Mouse (Mus musculus) cerebellum, adult 18-20 months (tissue): ENCODE results near the gene Eif4g1.
A peak's percentile ranks its signal among the peaks of the same experiment; 100 is the strongest.

Experiments used
- DNase-seq, 2 experiments: peaks; one replicate each; pipeline ENCODE4 v3.0.0; 2021

The Eif4g1 gene

DNA sequence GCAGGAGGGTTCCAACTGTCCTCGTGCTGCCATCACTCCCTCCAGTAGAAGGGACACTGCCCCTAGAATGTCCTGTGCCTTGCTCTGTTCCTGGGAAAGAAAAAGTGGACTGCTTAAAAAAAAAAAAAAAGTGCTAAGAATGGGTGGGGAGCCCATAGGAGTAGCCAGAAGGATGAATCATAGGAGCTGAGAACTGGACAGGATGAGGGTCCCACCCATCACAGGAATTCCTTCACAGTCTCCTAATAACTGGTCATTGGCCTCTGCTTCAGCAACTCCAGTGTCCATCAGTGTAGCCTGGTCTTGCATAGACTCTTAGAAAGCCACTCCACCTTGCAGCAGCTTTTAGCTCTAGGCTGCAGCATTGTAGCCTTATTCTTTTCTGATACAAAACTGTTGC, 58.3 kb downstream of the Eif4g1 start:
- no peak for DNase-seq

DNA sequence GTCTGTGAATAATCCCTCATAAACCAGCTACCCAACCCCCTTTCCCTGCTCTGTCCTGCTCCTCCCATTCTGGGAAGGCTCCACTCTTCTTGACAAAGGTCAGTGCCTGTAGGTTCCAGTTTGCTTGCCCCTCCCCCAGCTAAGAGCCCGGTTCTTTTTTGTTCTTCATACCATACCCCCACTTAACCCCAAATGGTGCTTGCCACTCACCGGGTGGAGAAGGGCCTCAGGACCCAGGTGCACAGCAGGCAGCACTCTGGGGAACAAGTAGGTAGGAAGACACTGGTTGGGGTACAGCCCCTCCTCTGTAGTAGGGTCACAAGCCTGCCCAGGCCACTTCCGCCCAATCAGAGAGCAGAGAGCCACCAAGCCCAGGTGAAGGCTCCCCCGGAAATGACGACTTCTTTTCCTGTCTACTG, 62.2 kb downstream of the Eif4g1 start:
- no peak for DNase-seq

- peak in 1 of 2 experiments; percentile 19 for DNase-seq
These were observed 63.6 kb downstream of the Eif4g1 start for GRCm38 (mm10) chr16:20731688-20732087.

DNA sequence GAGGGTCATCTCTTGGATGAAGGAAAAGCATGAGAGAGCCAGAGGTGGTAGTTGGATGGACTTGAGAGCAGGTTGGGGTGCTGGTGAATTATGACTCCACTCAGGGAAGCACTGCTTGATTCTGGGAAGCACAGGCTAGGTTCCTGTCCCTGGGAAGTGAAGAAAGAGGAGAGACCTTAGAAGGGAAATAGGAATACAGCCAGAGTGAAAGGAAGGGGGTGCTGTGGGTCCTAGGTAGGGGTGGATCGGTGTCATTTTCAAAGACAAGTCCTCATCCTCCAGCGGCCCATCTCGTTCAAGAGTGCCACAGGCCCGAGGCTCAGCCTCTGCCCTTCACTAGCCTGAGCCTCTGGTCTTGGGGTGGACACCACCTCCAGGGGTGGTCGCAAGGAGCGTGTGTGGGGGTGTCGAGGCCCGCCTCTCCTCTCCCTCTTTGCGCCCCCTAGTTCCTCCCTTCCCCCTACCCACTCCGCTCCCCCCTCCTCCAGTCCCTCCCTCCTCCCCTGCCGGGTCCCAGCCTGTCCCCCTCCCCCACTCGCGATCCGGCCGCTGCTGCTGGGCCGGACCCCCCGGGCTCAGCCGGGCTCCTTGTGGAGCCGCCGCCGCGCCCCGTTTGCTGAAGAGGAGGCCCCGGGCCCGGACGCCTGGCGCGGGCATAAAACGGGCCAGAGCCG, 64.3 kb downstream of the Eif4g1 start:
- peak; percentile 41 to 46 for DNase-seq

DNA sequence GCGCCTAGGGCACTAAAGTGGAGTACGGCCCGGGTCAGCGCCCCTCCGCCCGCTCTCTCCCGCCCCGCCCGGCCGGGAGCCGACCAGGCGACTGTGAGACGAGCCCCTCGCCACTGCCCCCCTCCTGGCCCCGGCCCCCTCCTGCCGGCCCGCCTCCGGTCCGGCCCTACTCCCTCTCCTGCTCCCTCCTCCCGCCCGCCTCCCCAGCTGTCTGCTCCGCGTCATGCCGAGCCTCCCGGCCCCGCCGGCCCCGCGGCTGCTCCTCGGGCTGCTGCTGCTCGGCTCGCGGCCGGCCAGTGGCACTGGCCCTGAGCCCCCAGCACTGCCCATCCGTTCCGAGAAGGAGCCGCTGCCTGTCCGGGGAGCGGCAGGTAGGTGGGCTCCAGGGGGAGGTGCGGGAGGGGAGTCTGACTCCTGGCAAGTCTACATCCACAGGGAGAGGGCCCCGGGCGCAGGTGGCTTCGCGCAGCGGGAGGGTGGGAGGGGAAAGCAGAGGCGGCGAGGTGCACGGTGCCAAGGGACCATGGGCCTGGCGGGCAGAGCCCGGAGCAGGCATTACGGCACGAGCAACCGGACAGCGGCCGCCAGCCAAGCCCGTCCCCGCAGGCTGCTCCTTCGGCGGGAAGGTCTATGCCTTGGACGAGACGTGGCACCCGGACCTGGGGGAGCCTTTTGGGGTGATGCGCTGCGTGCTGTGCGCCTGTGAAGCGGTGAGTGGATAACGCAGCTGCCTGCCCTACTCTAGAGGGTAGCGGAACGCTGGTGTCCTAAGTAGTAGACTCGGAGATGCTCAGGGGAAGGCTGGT, 65.0 kb downstream of the Eif4g1 start, which contains the start of gene Chrd:
Gene Chrd (plus strand): TSS at position 203 of the 806 bp plus-strand sequence.
- DNase-seq, result peak; percentile 79 to 80

GRCm38 (mm10) chr16:20733731-20734730, 65.9 kb downstream of the Eif4g1 start, which contains the start of gene Thpo:
Gene Thpo (minus strand): TSS chr16:20734511.
- DNase-seq, result peak; percentile 28 to 46

GRCm38 (mm10) chr16:20735651-20736050, 67.5 kb downstream of the Eif4g1 start:
- no peak for DNase-seq

DNA sequence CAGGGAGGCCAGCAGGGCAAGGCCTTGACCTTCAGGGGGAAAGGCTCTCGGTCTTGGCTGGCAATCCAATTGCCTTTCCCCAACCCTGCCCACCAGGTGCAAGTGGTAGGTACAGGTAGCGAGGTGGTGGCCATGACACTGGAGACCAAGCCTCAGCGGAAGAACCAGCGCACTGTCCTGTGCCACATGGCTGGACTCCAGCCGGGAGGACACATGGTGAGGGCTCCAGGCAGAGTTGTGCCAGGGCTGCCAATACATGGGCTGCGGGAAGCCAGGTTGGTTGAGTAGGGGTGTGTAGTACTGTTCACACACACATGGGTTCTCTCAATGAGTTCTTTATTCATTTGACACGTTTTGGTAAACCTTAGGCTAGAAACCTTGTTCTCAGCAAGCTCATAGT, 68.1 kb downstream of the Eif4g1 start:
- no peak for DNase-seq

GRCm38 (mm10) chr16:20736823-20737222, 68.7 kb downstream of the Eif4g1 start:
- DNase-seq, result no peak

GRCm38 (mm10) chr16:20739845-20740244, 71.7 kb downstream of the Eif4g1 start:
- no peak for DNase-seq
